Mouse (Mus musculus) heart, embryonic 11.5 days (tissue): Measurements from ENCODE around the gene Tmem164. TPM values are rescaled to one million over a fixed set of nuclear protein-coding genes. Genes with fewer than 3 reads are reported as not detected.

ENCODE experiments used
- ATAC-seq: fragments of 200-750 bp; cut with Nextera tagmentation; replicated peaks from 2 replicates; pipeline ENCODE4 v1.8.0; 2017; ENCODE audit warnings: moderate library complexity; ENCODE audit not compliant: insufficient number of reproducible peaks, low FRiP score, low TSS enrichment
- H3K27ac ChIP-seq: fragments of 300-500 bp; sonication (generic); 2 replicates; pipeline ENCODE4 v1.5.1; 2014; ENCODE audit warnings: mild to moderate bottlenecking, low read depth, low read length
- H3K27me3 ChIP-seq: fragments of 300-500 bp; sonication (generic); 2 replicates; pipeline ENCODE4 v1.6.1; 2014; ENCODE audit warnings: mild to moderate bottlenecking, low read length, mixed read lengths; ENCODE audit not compliant: control insufficient read depth, insufficient read depth
- H3K36me3 ChIP-seq: fragments of 300-500 bp; sonication (generic); 2 replicates; pipeline ENCODE4 v1.6.1; 2014; ENCODE audit warnings: mild to moderate bottlenecking, low read length, moderate library complexity, mixed read lengths; ENCODE audit not compliant: control insufficient read depth, insufficient read depth
- H3K4me1 ChIP-seq: fragments of 300-500 bp; sonication (generic); 2 replicates; pipeline ENCODE4 v1.6.1; 2014; ENCODE audit warnings: low read length; ENCODE audit not compliant: control insufficient read depth, insufficient read depth
- H3K4me2 ChIP-seq: fragments of 300-500 bp; sonication (generic); 2 replicates; pipeline ENCODE4 v1.6.1; 2014; ENCODE audit warnings: mild to moderate bottlenecking, moderate library complexity
- H3K4me3 ChIP-seq: fragments of 300-500 bp; sonication (generic); 2 replicates; pipeline ENCODE4 v1.5.1; 2014; ENCODE audit warnings: low read depth, low read length
- H3K9ac ChIP-seq: fragments of 300-500 bp; sonication (generic); 2 replicates; pipeline ENCODE4 v1.6.1; 2014; ENCODE audit warnings: mild to moderate bottlenecking, low read depth, low read length, moderate library complexity
- H3K9me3 ChIP-seq: fragments of 300-500 bp; sonication (generic); replicated peaks from 2 replicates; pipeline ENCODE4 v1.6.1; 2016; ENCODE audit warnings: low read length; ENCODE audit not compliant: control insufficient read depth
- WGBS: fragments of 180-500 bp; shearing (Covaris S2); extraction: QIAGEN DNeasy Blood & Tissue Kit; methylation state at CpG from one replicate; pipeline ENCODE4 v1.1.7; 2014; ENCODE audit not compliant: insufficient replicate concordance; 5-methylcytosine and 5-hydroxymethylcytosine counted together
- polyA plus RNA-seq: library from polyadenylated mRNA; unstranded; fragments of >200 nt; fragmentation: Nextera tagmentation; extraction: Ambion mirVana; gene quantifications from 2 replicates; pipeline ENCODE4 v1.2.1, GENCODE M21; 2014

Tmem164 gene
- polyA plus RNA-seq, 1 experiment from 2014 or later, result 33.5 TPM

DNA sequence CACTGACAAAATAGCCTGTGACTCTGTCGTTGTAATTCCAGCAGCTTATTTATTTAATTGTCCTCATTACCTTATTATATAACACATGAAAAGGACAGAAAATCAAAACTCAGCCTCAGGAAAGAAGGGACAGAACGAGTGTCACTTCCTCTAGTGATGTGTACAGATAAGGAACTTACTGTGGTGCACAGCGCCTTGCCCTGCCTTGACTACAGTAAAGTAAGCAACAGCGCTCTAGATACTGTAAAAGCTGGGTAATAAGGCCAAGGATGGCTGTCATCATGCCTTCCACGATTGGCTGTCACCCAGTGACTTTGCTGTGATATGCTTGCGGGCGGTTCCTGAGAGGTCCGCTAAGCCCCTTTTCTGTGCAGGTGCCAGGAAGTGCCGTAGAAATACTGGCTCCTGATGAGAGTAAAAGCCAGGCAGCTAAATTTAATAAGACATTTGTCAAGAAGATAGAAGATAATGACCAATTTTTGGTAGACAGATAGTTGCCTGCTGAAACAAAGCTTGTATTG, 36.8 kb downstream of the Tmem164 start:
- 75% methylated on average over 9 of the region's 9 CpGs for WGBS
- H3K4me3 ChIP-seq, result no peak overlapping the region

DNA sequence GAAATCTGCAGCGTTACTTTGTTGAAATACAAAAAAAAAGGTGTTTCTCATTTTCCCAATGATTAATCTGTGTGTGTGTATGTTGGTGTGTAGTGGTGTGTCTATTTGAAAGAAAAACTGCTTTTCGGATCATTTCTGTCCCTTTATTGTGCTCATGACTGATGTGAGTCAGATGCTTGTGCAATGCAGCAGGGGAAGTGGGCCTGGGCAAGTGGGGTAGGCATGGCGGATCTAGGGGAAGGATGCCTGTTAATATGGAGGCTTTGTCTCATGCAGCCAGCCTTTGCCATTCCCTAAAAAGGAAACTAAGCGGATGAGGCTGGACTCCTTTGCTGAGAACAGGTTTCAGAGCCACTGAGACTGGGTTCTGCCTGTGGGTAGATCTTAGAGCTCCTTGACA, 37.6 kb downstream of the Tmem164 start:
- 81% methylated on average over 4 of the region's 4 CpGs for WGBS
- H3K4me1 ChIP-seq, result peaks cover 4% of the 10 kb centered on the region
- H3K9me3 ChIP-seq, result no peaks in the 10 kb centered on the region
- no peak overlapping the region for H3K9ac ChIP-seq
- no peak overlapping the region for H3K4me3 ChIP-seq
- H3K27ac ChIP-seq, result no peak overlapping the region
- no peak overlapping the region for H3K4me2 ChIP-seq
- H3K36me3 ChIP-seq, result no peaks in the 10 kb centered on the region; the same call in 1 of the 2 replicates
- H3K27me3 ChIP-seq, result no peaks in the 10 kb centered on the region
- ATAC-seq, result no peak

More for the DNA sequence above, 36.8 kb downstream of the Tmem164 start:
- no peaks in the 10 kb centered on the region for H3K9me3 ChIP-seq
- H3K9ac ChIP-seq, result no peak overlapping the region
- H3K4me2 ChIP-seq, result no peak overlapping the region
- no peak for ATAC-seq
- H3K4me1 ChIP-seq, result no peaks in the 10 kb centered on the region; the same call in 1 of the 2 replicates
- H3K36me3 ChIP-seq, result no peaks in the 10 kb centered on the region; the same call in 1 of the 2 replicates
- H3K27ac ChIP-seq, result no peak overlapping the region
- no peaks in the 10 kb centered on the region for H3K27me3 ChIP-seq

DNA sequence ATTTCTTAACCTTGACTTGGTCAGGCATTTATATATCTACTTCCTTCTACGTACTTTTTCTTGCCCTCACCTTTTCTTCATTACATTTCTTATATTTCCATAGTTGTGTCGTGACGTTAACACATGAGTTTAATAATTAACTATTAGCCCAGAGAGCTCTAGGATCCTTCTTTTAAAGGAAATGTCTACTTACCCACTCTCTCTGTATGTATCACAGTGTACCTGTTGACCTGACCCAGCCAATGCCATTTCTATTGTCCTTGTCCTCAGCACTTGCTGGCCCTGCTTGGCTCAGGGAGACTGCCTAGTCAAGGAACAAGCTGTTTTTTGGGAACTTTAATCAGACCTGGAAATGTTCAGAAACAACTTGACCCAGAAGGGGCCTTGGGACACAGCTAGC, 40.7 kb downstream of the Tmem164 start:
- no peak for ATAC-seq
- Histone ChIP-seq H3K4me1 (peaks cover 7% of the 10 kb centered on the region), H3K9me3 (no peaks in the 10 kb centered on the region)

GRCm38 (mm10) chrX:142724203-142724602, 43.0 kb downstream of the Tmem164 start:
- H3K36me3 ChIP-seq, result no peaks in the 10 kb centered on the region; the same call in 1 of the 2 replicates
- peaks cover 7% of the 10 kb centered on the region for H3K4me1 ChIP-seq
- no peaks in the 10 kb centered on the region for H3K27me3 ChIP-seq
- no peak overlapping the region for H3K9ac ChIP-seq
- no peak for ATAC-seq
- H3K4me2 ChIP-seq, result no peak overlapping the region
- 57% methylated on average over 2 of the region's 2 CpGs for WGBS
- no peak overlapping the region for H3K4me3 ChIP-seq
- no peaks in the 10 kb centered on the region for H3K9me3 ChIP-seq
- no peak overlapping the region for H3K27ac ChIP-seq

More for the DNA sequence above, 40.7 kb downstream of the Tmem164 start:
- no peaks in the 10 kb centered on the region for H3K27me3 ChIP-seq
- no peak overlapping the region for H3K27ac ChIP-seq
- WGBS, result 84% methylated on average over 3 of the region's 3 CpGs
- no peaks in the 10 kb centered on the region; the same call in 1 of the 2 replicates for H3K36me3 ChIP-seq
- H3K4me2 ChIP-seq, result no peak overlapping the region
- no peak overlapping the region for H3K4me3 ChIP-seq
- no peak overlapping the region for H3K9ac ChIP-seq

- Histone ChIP-seq H3K9ac (no peak overlapping the region), H3K27me3 (no peaks in the 10 kb centered on the region), H3K4me1 (peaks cover 7% of the 10 kb centered on the region), H3K4me2 (no peak overlapping the region), H3K4me3 (no peak overlapping the region), H3K36me3 (no peaks in the 10 kb centered on the region; the same call in 1 of the 2 replicates), H3K9me3 (no peaks in the 10 kb centered on the region), H3K27ac (no peak overlapping the region)
- 42% methylated on average over 2 of the region's 2 CpGs for WGBS
- no peak for ATAC-seq
Observed at GRCm38 (mm10) chrX:142725571-142725970, 44.4 kb downstream of the Tmem164 start.

- Histone ChIP-seq H3K4me1 (peaks cover 7% of the 10 kb centered on the region), H3K27ac (no peak overlapping the region), H3K4me2 (no peak overlapping the region), H3K9me3 (no peaks in the 10 kb centered on the region), H3K27me3 (no peaks in the 10 kb centered on the region), H3K9ac (no peak overlapping the region), H3K4me3 (no peak overlapping the region), H3K36me3 (no peaks in the 10 kb centered on the region; the same call in 1 of the 2 replicates)
- no peak for ATAC-seq
- WGBS, result 73% methylated on average over 2 of the region's 2 CpGs
Observed at GRCm38 (mm10) chrX:142726311-142726710, 45.1 kb downstream of the Tmem164 start.

- no peak for ATAC-seq
- H3K27ac ChIP-seq, result no peak overlapping the region
- H3K4me3 ChIP-seq, result no peak overlapping the region
- H3K36me3 ChIP-seq, result no peaks in the 10 kb centered on the region
- H3K27me3 ChIP-seq, result no peaks in the 10 kb centered on the region
- no peaks in the 10 kb centered on the region for H3K9me3 ChIP-seq
- H3K9ac ChIP-seq, result no peak overlapping the region
- H3K4me2 ChIP-seq, result no peak overlapping the region
- peaks cover 7% of the 10 kb centered on the region; the same call in 1 of the 2 replicates for H3K4me1 ChIP-seq
- WGBS, result 82% methylated on average over 6 of the region's 6 CpGs
Observed at GRCm38 (mm10) chrX:142727847-142728246, 46.6 kb downstream of the Tmem164 start.

GRCm38 (mm10) chrX:142729040-142729439, 47.8 kb downstream of the Tmem164 start:
- no peak overlapping the region for H3K4me3 ChIP-seq
- no peak overlapping the region for H3K27ac ChIP-seq
- H3K9ac ChIP-seq, result no peak overlapping the region
- no peak for ATAC-seq
- WGBS, result 68% methylated on average over 1 of the region's 1 CpGs
- no peaks in the 10 kb centered on the region for H3K27me3 ChIP-seq
- no peak overlapping the region for H3K4me2 ChIP-seq
- no peaks in the 10 kb centered on the region for H3K4me1 ChIP-seq
- no peaks in the 10 kb centered on the region for H3K36me3 ChIP-seq
- no peaks in the 10 kb centered on the region for H3K9me3 ChIP-seq

DNA sequence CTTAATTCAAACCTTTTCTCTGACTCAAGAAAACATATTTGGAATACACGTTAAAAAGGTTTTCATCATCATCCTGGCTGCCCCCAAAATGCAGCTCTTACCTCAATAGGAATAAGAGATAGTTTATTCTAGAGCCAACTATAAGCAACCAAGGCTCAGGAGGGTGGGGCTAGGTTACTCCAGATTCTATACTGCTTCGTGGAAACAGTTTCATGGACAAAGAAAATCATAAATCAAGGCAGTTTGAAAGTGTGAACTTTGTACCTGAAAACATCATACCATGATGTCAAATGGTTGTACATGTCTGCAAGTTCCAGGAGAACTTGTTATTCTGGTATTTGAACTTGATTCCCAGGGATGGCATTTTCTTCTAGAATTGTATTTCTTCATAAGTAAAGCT, 48.3 kb downstream of the Tmem164 start:
- WGBS, result 73% methylated on average over 2 of the region's 2 CpGs

More for the DNA sequence above, 48.3 kb downstream of the Tmem164 start:
- no peaks in the 10 kb centered on the region for H3K27me3 ChIP-seq
- no peak overlapping the region for H3K4me2 ChIP-seq
- H3K4me1 ChIP-seq, result no peaks in the 10 kb centered on the region
- no peak overlapping the region for H3K27ac ChIP-seq
- H3K4me3 ChIP-seq, result no peak overlapping the region
- H3K9ac ChIP-seq, result no peak overlapping the region
- H3K9me3 ChIP-seq, result no peaks in the 10 kb centered on the region
- no peaks in the 10 kb centered on the region for H3K36me3 ChIP-seq
- no peak for ATAC-seq
